Mouse (Mus musculus) kidney, postnatal 14 days (tissue): ENCODE data around the gene Vwa2.

Experiments
- DNase-seq: peaks from one replicate; pipeline ENCODE4 v3.0.0; 2022; ENCODE audit warnings: mixed read lengths

The Vwa2 gene

GRCm38 (mm10) chr19:56908472-56909270 lies 34.6 kb downstream of the Vwa2 start:
- DNase-seq: peak; percentile 66

GRCm38 (mm10) chr19:56910561-56910960 lies 36.5 kb downstream of the Vwa2 start:
- DNase-seq: no peak

GRCm38 (mm10) chr19:56913761-56914160 lies 39.7 kb downstream of the Vwa2 start:
- DNase-seq: peak; percentile 74

GRCm38 (mm10) chr19:56914658-56915057 lies 40.6 kb downstream of the Vwa2 start:
- DNase-seq: no peak

- DNase-seq: peak; percentile 83
These were observed 41.0 kb downstream of the Vwa2 start for GRCm38 (mm10) chr19:56915084-56915483.

- DNase-seq: peak; percentile 93
These were observed 45.6 kb downstream of the Vwa2 start for GRCm38 (mm10) chr19:56919628-56920027.

- DNase-seq: no peak
These were observed 46.2 kb downstream of the Vwa2 start for GRCm38 (mm10) chr19:56920232-56920631.

- DNase-seq: no peak
These were observed 47.7 kb downstream of the Vwa2 start for GRCm38 (mm10) chr19:56921744-56922143.

- DNase-seq: no peak
These were observed 55.3 kb downstream of the Vwa2 start for GRCm38 (mm10) chr19:56929392-56929791.

- no peak for DNase-seq
These were observed 56.0 kb downstream of the Vwa2 start for GRCm38 (mm10) chr19:56930029-56930428.

GRCm38 (mm10) chr19:56933800-56934199 lies 59.8 kb downstream of the Vwa2 start:
- DNase-seq: no peak

- DNase-seq: no peak
These were observed 61.1 kb downstream of the Vwa2 start for GRCm38 (mm10) chr19:56935111-56935510.

GRCm38 (mm10) chr19:56935777-56936176 lies 61.7 kb downstream of the Vwa2 start:
- no peak for DNase-seq

- DNase-seq: no peak
These were observed 62.2 kb downstream of the Vwa2 start for GRCm38 (mm10) chr19:56936253-56936652.

- DNase-seq: no peak
These were observed 63.9 kb downstream of the Vwa2 start for GRCm38 (mm10) chr19:56937911-56938310.

GRCm38 (mm10) chr19:56939826-56940225 lies 65.8 kb downstream of the Vwa2 start:
- peak; percentile 66 for DNase-seq

GRCm38 (mm10) chr19:56940507-56940906 lies 66.5 kb downstream of the Vwa2 start:
- DNase-seq: peak; percentile 60

GRCm38 (mm10) chr19:56942216-56942615 lies 68.2 kb downstream of the Vwa2 start:
- DNase-seq: no peak

- peak; percentile 76 for DNase-seq
These were observed 70.2 kb downstream of the Vwa2 start for GRCm38 (mm10) chr19:56944211-56944610.

GRCm38 (mm10) chr19:56944826-56945225 lies 70.8 kb downstream of the Vwa2 start:
- DNase-seq: no peak

GRCm38 (mm10) chr19:56945621-56946020 lies 71.6 kb downstream of the Vwa2 start:
- DNase-seq: no peak

- DNase-seq: no peak
These were observed 72.2 kb downstream of the Vwa2 start for GRCm38 (mm10) chr19:56946277-56946676.

- DNase-seq: no peak
These were observed 72.7 kb downstream of the Vwa2 start for GRCm38 (mm10) chr19:56946727-56947126.

GRCm38 (mm10) chr19:56947971-56948610 lies 74.0 kb downstream of the Vwa2 start:
- DNase-seq: no peak
